Mouse (Mus musculus) layer of hippocampus, postnatal 10 days (tissue): ENCODE results near the gene Tnf. TPM values are rescaled to one million over a fixed set of nuclear protein-coding genes. Genes with fewer than 3 reads are reported as not detected.
A peak's percentile ranks its signal among the peaks of the same experiment; 100 is the strongest.
"Not testable (repeated sequence)": the region's sequence is repeated elsewhere in the genome, so short reads cannot be mapped to it uniquely, and the experiment has no call there.

ENCODE experiments used
- DNase-seq, 2 experiments: peaks; one replicate each; pipeline ENCODE4 v3.0.0; 2021; ENCODE audit warnings: low spot score in 2 of 2
- total RNA-seq, 2 experiments: library from RNA; stranded (reverse); gene quantifications; 2 replicates each; pipeline ENCODE4 v1.2.3; 2021

Gene Tnf
- total RNA-seq, 2 experiments from 2014 or later = not detected

GRCm38 (mm10) chr17:35234903-35235302 lies 33.1 kb upstream of the Tnf start:
- DNase-seq = no peak

- not testable (repeated sequence) for DNase-seq
These were observed 32.3 kb upstream of the Tnf start for GRCm38 (mm10) chr17:35234090-35234489.

GRCm38 (mm10) chr17:35233114-35233980 lies 31.5 kb upstream of the Tnf start, which contains the start of gene Atp6v1g2:
Gene Atp6v1g2, plus strand, starts transcription at chr17:35233660.
- DNase-seq = no peak

DNA sequence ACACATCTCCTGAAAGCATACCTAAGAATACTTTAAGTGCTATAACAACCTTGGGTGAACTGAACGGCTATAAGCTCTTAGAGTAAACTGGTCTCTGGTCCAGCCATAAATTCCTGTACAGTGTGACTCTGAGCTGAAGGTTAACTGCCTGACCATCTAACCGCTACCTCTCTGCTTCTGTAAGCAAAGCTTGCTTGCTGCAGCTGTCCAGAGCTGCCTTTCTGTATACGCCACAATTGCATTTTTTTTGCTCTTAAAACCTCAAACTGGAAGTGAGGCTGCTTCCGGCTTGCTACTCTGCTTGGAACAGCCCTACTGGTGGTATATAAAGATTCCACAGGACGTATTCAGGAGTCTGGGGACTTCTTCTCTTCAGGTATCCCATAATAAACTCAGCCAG lies 30.9 kb upstream of the Tnf start:
- no peak for DNase-seq

DNA sequence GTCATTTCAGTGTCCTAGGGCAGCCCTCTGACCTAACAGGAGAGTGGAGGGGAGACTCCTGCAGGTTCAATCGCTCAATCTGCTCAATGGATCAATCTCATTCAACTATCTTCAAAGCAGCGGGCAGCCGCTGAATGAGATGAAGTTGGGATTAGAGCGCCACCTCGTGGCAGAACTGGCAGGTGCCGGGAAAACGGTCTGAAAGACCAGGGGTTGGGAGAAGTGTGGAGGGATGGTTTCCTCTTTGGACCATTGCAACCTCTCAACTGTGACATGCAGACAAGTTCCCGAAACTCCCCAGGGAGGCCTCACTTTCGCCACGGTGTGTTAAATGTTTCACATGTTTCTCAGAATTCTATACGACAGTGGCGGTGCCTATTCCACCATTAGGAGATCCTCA lies 30.2 kb upstream of the Tnf start:
- peak; percentile 91 to 92 for DNase-seq

DNA sequence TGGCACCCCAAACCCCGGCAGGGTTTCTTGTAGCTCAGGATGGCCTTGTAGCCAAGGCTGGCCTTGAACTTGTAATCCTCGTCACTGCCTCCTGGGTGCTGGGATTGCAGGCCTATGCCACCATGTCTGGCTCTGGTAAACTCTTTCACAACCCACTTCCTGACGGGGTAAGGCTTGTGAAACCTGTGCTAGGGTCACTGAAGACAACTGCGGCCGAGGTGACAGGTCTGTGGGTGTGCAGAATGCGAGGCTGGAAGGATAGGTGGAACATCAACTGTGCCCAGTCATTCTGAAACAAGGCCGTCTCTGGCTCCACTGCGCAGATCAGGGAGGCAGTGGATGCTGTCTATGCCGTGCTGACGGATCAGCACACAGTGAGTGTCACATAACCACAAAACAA lies 29.2 kb upstream of the Tnf start:
- DNase-seq = no peak

- no peak for DNase-seq
These were observed 24.8 kb upstream of the Tnf start for GRCm38 (mm10) chr17:35226561-35227046.

DNA sequence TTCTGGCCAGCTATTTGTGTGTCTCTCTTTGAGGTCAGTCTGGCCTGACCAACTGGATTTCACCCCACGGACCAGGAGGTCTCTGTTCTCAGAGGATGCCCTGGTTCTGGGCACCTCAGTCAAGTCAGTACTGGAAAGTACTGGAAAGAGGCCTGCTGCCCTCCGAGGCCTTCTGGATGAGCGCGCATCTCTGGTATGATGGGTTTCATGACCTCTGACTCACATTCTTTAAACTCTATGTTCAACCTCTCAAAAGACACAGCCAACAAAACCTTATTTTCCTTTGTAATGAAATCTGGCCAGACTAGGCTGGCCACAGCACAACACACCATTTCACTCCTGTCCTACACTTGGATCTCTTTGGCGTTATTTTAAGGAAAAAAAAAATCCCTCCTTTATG lies 23.6 kb upstream of the Tnf start:
- no peak for DNase-seq

DNA sequence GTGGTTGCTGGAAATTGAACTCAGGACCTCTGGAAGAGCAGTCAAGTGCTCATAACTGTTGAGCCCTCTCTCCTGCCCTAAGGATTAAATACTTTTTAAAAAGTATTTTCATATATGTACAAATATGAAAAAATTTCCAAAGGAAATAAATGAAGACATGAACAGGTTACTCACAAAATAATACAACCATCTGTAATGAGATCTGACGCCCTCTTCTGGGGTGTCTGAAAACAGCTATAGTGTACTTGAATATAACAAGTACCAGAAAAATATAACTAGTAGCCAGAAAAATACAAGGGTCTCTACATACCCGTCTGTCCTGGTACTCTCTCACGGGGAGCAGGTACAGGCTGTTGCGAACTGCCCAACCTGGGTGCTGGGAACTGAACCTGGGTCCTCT lies 22.8 kb upstream of the Tnf start:
- DNase-seq = no peak

DNA sequence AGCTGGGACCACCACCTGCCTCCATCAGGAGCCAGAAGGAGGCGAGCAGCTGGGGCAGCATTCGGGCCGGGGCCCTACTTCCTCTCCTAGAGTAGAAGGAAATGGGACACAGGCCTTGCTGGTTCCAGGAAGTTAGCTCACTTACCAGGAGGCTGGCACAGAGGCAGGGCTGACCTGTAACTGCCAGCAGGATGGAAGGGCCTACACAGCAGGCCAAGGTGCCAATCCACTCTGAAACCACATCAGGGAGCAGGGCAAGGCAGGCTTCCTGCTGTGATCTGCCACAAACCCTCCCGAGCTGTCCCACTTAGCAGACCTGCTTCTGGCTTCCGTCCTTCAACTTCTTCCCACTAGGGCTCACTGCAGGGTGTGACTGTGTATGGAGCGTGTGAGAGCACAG lies 20.5 kb upstream of the Tnf start:
- no peak for DNase-seq

GRCm38 (mm10) chr17:35220156-35220952 lies 18.5 kb upstream of the Tnf start, which contains the start of gene Gm16181:
Gene Gm16181, plus strand, starts transcription at chr17:35220834.
- no peak for DNase-seq

DNA sequence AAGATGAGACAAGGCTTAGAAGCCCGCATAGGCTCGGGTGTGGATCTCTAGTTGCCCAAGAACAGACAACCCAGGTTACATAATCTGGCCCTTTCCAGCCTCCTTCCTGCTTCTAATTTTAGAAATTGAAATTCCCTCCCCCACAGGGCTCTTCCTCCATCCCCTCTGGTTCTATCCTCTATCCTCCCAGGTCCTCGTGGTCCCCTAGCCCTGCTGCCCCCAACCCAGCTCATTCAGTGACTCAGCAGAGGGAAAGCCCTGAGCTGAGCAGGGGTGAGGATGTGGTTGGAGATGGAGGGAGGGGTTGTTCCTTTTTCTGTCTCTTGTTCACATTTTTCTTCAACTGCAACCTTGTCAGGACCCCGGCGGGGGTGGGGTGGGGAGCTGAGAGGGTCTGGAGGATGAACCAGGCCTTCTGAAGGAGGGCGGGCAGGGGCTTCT lies 17.8 kb upstream of the Tnf start:
- no peak for DNase-seq

DNA sequence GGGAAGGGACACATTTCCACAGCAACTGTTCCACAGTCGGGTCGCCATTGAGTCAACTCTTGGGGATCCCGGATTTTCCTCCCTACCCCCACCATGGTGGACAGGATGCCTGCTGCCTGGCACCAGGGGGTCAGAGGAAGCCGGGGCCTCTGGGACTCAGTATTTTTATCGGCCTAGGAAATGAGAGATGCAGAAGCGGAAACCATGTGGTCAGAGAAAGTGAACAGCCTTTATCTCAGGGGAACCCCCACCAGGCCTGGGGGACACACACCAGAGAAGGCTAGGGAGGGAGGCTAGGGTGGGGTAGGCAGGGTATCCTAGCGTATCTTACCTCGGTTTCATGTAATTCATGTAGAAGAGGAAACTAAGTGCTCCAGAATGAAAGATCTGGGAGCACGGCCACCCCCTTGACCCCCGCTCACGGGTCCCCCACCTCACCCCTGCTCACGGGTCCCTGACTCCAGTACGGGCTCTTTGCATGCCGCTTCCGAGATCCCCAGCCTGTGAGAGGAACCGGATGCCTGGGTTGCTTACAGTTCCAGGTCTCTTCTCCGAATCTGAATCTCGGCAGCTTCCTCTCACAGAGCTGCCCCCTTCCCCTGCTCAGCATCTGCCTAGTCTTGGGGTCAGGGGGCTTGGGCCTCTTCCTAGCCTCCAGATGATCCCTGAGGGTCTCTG lies 16.8 kb upstream of the Tnf start:
- DNase-seq = no peak

GRCm38 (mm10) chr17:35213071-35213470 lies 11.3 kb upstream of the Tnf start:
- DNase-seq = no peak

DNA sequence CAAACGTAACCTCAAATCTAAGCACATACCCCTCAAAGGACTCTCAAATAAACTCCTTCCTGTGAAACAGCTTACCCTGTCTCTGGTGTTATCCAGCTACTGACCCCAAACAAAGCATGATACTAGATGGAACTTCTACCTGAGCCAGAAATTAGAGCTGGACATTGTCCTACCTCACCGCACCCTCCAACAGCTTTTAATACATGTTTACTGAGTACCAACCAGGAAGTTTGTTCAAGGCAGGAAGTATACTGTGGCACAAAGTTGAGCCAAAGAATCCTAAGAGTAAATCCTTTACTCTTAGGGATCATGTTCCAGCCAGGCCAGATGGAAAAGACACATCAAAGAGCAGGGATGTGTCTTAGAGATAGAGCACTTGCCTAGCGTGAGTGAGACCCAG lies 8.8 kb upstream of the Tnf start:
- DNase-seq = no peak

DNA sequence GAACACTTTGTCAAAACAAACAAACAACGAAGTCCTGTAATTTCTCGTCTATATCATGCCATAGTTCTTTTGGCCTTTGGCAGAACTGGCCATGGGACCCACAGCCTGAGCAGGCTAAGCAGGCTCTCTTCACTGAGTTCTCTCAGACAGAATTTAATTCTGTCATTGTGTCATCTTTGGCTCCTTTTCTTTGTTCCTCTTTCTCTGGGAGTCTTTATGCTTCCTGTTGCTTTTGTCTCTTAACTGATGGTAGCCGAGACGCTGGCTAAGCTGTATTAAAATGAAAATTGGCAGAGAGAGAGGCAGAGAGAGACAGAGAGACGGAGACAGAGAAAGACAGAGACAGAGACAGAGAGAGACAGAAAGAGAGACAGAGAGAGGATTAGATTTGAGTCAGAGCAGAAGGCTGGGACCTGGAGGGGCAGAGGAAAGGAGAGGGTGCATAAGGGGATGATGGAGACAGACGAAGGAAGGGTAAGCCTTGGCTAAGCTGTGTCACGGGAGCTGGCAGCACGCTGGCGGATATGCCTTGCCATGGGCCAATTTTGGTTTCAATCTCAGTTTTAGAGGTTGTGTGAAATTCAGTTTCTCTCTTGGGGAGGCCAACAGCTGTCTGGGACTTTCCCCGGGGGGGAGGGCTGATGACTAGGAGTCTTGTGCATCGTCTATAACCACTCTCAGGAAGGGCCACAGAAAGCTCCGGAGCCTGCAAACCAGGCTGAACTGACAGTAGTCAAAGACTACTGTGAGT lies 8.2 kb upstream of the Tnf start:
- no peak for DNase-seq

GRCm38 (mm10) chr17:35205380-35205769 lies 3.6 kb upstream of the Tnf start:
- no peak for DNase-seq

DNA sequence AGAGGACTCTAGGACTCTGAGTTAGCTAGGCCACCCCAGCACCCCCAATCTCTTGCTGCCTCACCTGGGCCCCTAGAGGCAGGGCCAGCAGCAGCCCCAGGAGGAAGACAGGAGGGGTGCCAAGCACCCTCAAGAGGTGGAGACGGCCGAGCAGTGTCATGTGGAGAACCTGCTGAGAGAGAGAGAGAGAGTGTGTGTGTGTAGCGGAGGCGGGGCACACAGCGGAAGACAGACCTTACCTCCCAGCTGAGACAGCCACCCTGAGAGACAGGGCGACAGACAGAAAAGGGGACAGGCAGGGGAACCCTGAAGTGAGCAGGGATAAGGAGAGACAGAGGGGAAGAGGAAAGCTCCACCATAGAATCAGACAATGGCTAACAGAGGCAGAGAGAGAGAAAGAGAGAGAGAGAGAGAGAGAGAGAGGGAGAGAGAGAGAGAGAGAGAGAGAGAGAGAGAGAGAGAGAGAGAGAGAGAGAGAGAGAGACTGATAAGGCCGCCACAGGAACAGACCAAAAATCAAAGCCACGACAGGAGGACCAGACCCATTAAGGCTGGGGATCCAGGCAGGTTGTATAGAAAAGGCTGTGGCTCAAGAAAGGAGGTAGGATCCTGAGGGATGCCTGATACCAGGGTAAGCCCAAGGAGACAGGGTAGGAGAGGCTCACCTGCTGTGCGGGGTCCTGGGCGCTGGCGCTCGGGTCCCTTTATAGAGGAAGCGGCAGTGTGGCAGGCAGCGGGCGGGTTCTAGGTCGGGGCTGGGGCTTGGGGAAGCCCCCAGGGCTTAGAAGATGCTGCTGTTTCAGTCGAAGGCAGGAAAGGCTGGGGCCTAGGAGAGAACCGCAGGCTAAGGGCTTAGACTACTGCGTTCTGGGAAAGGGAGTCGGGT lies 2.9 kb upstream of the Tnf start, which contains the start of gene Lta:
TSS of gene Lta (minus strand) at position 858 of the 886 bp plus-strand sequence.
- no peak for DNase-seq

- DNase-seq = no peak
These were observed 635 bp upstream of the Tnf start for GRCm38 (mm10) chr17:35202442-35202841.

- no peak for DNase-seq
These were observed 679 bp downstream of the Tnf start for GRCm38 (mm10) chr17:35201128-35201527.
